Mouse (Mus musculus) pancreas, adult 10 weeks (tissue): ENCODE data around the gene Smagp. TPM values are rescaled to one million over a fixed set of nuclear protein-coding genes. Genes with fewer than 3 reads are reported as not detected.

Experiments
- polyA plus RNA-seq: library from polyadenylated mRNA; stranded (reverse); fragments of 350-450 nt; fragmentation: Illumina TruSeq; extraction: RNeasy Lipid Tissue Mini Kit (QIAGEN cat#74804); gene quantifications from one replicate; pipeline ENCODE4 v1.2.3, GENCODE M21; 2015; ENCODE audit warnings: low read depth, low replicate concordance; ENCODE audit not compliant: insufficient read depth

Gene Smagp
- polyA plus RNA-seq, result 13.7 TPM

GRCm38 (mm10) chr15:100636700-100637501, at the start of gene Smagp:
Gene Smagp (minus strand): TSS chr15:100636940.

GRCm38 (mm10) chr15:100669337-100669736, 32.6 kb upstream of the Smagp start, which contains the start of gene Bin2:
Gene Bin2 (minus strand): TSS chr15:100669553.

GRCm38 (mm10) chr15:100614996-100615824, 21.5 kb downstream of the Smagp start, which contains the start of gene Dazap2:
Gene Dazap2 (plus strand): TSS chr15:100615349.

GRCm38 (mm10) chr15:100599276-100600046, 37.3 kb downstream of the Smagp start, which contains the start of gene Pou6f1:
Gene Pou6f1 (minus strand): TSS chr15:100599984.

Other genes starting within 250 kb of the Smagp start
- gene Gm5475, start 214.8 kb downstream of the Smagp start, polyA plus RNA-seq, result not detected
- gene Slc11a2, start 211.9 kb downstream of the Smagp start, polyA plus RNA-seq, result 7.8 TPM
- 14.1 TPM for gene Letmd1, start 167.9 kb downstream of the Smagp start, polyA plus RNA-seq
- 0.59 TPM for gene Csrnp2, start 141.5 kb downstream of the Smagp start, polyA plus RNA-seq
- gene Tfcp2, start 84.9 kb downstream of the Smagp start, polyA plus RNA-seq, result 4.5 TPM
- gene Pou6f1, start 37.0 kb downstream of the Smagp start, polyA plus RNA-seq, result 6.3 TPM
- 33.7 TPM for gene Dazap2, start 21.6 kb downstream of the Smagp start, polyA plus RNA-seq
- 0.92 TPM for gene Bin2, start 32.6 kb upstream of the Smagp start, polyA plus RNA-seq
- gene Cela1, start 51.0 kb upstream of the Smagp start, polyA plus RNA-seq, result 68,923 TPM
- 6.6 TPM for gene Galnt6, start 92.4 kb upstream of the Smagp start, polyA plus RNA-seq
- 0.72 TPM for gene Slc4a8, start 124.8 kb upstream of the Smagp start, polyA plus RNA-seq
- 0.50 TPM for gene Scn8a, start 232.9 kb upstream of the Smagp start, polyA plus RNA-seq